In the genomic region with DNA sequence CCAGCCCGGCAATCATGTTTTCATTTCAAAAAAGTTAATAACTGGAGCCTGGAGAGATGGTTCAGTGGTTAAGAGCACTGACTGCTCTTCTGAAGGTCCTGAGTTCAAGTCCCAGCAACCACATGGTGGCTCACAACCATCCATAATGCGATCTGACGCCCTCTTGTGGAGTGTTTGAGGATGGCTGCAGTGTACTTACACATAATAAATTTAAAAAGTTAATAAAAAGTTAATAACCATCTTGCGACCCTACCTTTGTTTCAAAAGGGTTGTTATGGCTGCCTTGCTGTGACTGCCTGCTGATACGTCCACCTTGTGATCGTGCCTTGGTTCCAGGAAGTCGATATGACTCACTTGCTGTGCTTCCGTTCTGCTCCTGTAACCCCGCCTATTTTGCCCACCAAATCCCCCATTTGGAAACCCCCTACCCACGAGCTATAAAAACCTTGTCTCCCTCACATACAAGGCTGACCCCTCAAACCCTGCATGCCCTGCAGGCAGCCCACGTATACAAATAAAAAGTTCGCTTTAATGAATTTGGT, we compare ENCODE assay signal across 27 mouse cellular contexts. TPM values are rescaled to one million over a fixed set of nuclear protein-coding genes. Genes with fewer than 3 reads are reported as not detected.
A peak's percentile ranks its signal among the peaks of the same experiment; 100 is the strongest.
DNase-seq lines count a peak whose midpoint lies in the region; ATAC-seq and TF ChIP-seq lines count a peak whose summit lies in the region.
"Had no signal": no experiment of that assay in that cellular context is flagged by ENCODE, and none has a peak within 500 bp of the region (broad histone marks: within the 10 kb centered on the region; RNA-seq: fewer than 3 reads in every experiment).

No protein-coding gene starts in this region.

- peaks cover 6% of the 10 kb centered on the region for H3K36me3 ChIP-seq in heart, embryonic 10.5 days
- peaks cover 7% of the 10 kb centered on the region for H3K36me3 ChIP-seq in lung, embryonic 14.5 days (ENCODE audit: insufficient read depth)
- H3K36me3 ChIP-seq in splenic B cell, adult 2 months (ENCODE audit: control insufficient read depth, insufficient read depth, low read length, poor library complexity, severe bottlenecking): no peaks in the 10 kb centered on the region
- H3K36me3 ChIP-seq: hindbrain, embryonic 13.5 days had no signal

- no peak overlapping the region for H3K4me2 ChIP-seq in lung, embryonic 14.5 days
- H3K4me2 ChIP-seq: heart, embryonic 13.5 days; hindbrain, embryonic 13.5 days; limb, embryonic 13.5 days; liver, embryonic 15.5 days had no signal

- TF ChIP-seq CTCF in lung, embryonic 14.5 days (IDR thresholded peaks at IDR 0.05; ENCODE audit: low read depth): 0 out of 2 replicates have a peak, but pooled peaks have one; percentile 25

- WGBS in heart, embryonic 10.5 days: 81% methylated on average over 12 of the region's 12 CpGs
- 80% methylated on average over 12 of the region's 12 CpGs for WGBS in lung, embryonic 14.5 days

- ATAC-seq in lung, embryonic 14.5 days (ENCODE audit: insufficient read depth): no peak
- ATAC-seq: forebrain, embryonic 14.5 days; inflammation-experienced regulatory T-cells, adult 6 months; lung, postnatal 0 days; Patski had no signal

- H3K4me3 ChIP-seq in heart, embryonic 10.5 days: no peak overlapping the region
- H3K4me3 ChIP-seq in lung, embryonic 14.5 days (ENCODE audit: low read depth, low read length): no peak overlapping the region
- H3K4me3 ChIP-seq: heart, embryonic 13.5 days; hindbrain, embryonic 13.5 days; limb, embryonic 13.5 days; liver, embryonic 15.5 days; midbrain, embryonic 10.5 days had no signal

- H3K4me1 ChIP-seq in heart, embryonic 10.5 days: peaks cover 7% of the 10 kb centered on the region
- H3K4me1 ChIP-seq in lung, embryonic 14.5 days (ENCODE audit: insufficient read depth): peaks cover 5% of the 10 kb centered on the region; the same call in 1 of the 2 replicates

- H3K9me3 ChIP-seq in heart, embryonic 10.5 days: no peaks in the 10 kb centered on the region
- no peaks in the 10 kb centered on the region for H3K9me3 ChIP-seq in lung, embryonic 14.5 days (ENCODE audit: low read depth, low read length)
- H3K9me3 ChIP-seq: heart, embryonic 13.5 days; hindbrain, embryonic 13.5 days; limb, embryonic 13.5 days; liver, embryonic 15.5 days; midbrain, embryonic 10.5 days had no signal

- no peaks in the 10 kb centered on the region for H3K27me3 ChIP-seq in heart, embryonic 10.5 days (ENCODE audit: insufficient read depth, poor library complexity, severe bottlenecking)
- H3K27me3 ChIP-seq in lung, embryonic 14.5 days (ENCODE audit: insufficient read depth, low read length): no peaks in the 10 kb centered on the region
- no peaks in the 10 kb centered on the region for H3K27me3 ChIP-seq in splenic B cell, adult 2 months (ENCODE audit: control insufficient read depth, insufficient read depth, low read length, poor library complexity, severe bottlenecking)
- H3K27me3 ChIP-seq: heart, embryonic 13.5 days; hindbrain, embryonic 13.5 days; limb, embryonic 13.5 days; liver, embryonic 15.5 days; Patski had no signal

- peak; percentile 52 for DNase-seq in heart, embryonic 10.5 days (ENCODE audit: low spot score)
- no peak for DNase-seq in heart, postnatal 4 days
- DNase-seq in lung, embryonic 14.5 days: no peak
- DNase-seq in lung, postnatal 36 days: no peak
- peak; percentile 41 for DNase-seq in CD4-positive helper T cell, adult 2 months (ENCODE audit: low read depth, low spot score)
- DNase-seq in splenic B cell, adult 2 months (ENCODE audit: low read depth, low spot score): peak; percentile 36
- no peak for DNase-seq in frontal cortex, postnatal 10 days (ENCODE audit: low spot score in 2 of 2)
- DNase-seq: adrenal gland, postnatal 36 days; cerebellum, adult 9-10 months; gastrocnemius, postnatal 14 days; heart, adult 11 months; heart, postnatal 14 days; kidney, adult 18-20 months; layer of hippocampus, postnatal 36 days; right cerebral cortex, postnatal 14 days had no signal

- H3K27ac ChIP-seq in heart, embryonic 10.5 days: no peak overlapping the region
- H3K27ac ChIP-seq in lung, embryonic 14.5 days (ENCODE audit: low read depth): no peak overlapping the region
- H3K27ac ChIP-seq: heart, embryonic 13.5 days; hindbrain, embryonic 13.5 days; limb, embryonic 13.5 days; liver, embryonic 15.5 days; midbrain, embryonic 10.5 days had no signal

- no peak overlapping the region for H3K9ac ChIP-seq in lung, embryonic 14.5 days
- H3K9ac ChIP-seq: heart, embryonic 13.5 days; hindbrain, embryonic 13.5 days; limb, embryonic 13.5 days; liver, embryonic 15.5 days had no signal

RNA-seq across cellular contexts. Expression of a gene that starts 3.0 kb away (rescaled TPM):
- polyA plus RNA-seq in heart, embryonic 10.5 days (2016; fragmentation: Nextera tagmentation; extraction: Ambion mirVana): 207 and 238 TPM in 2 replicates
- total RNA-seq in heart, postnatal 4 days (2021): 100 to 1,000 TPM; 174 to 191 TPM
- polyA plus RNA-seq in lung, embryonic 14.5 days (2014; fragmentation: Nextera tagmentation; extraction: Ambion mirVana): 349 and 364 TPM in 2 replicates

RNA-seq across cellular contexts. Expression of a gene that starts 14.1 kb away (rescaled TPM):
- polyA plus RNA-seq in heart, embryonic 10.5 days (2016; fragmentation: Nextera tagmentation; extraction: Ambion mirVana): 382 and 559 TPM in 2 replicates
- 100 to 1,000 TPM; 204 to 217 TPM for total RNA-seq in heart, postnatal 4 days (2021)
- 404 and 412 TPM in 2 replicates for polyA plus RNA-seq in lung, embryonic 14.5 days (2014; fragmentation: Nextera tagmentation; extraction: Ambion mirVana)

RNA-seq across cellular contexts. Expression of a gene that starts 44.2 kb away (rescaled TPM):
- 1.0 and 1.1 TPM in 2 replicates for polyA plus RNA-seq in heart, embryonic 10.5 days (2016; fragmentation: Nextera tagmentation; extraction: Ambion mirVana)
- total RNA-seq in heart, postnatal 4 days (2021): 1 to 10 TPM; 2.0 to 2.5 TPM
- polyA plus RNA-seq in lung, embryonic 14.5 days (2014; fragmentation: Nextera tagmentation; extraction: Ambion mirVana): 0.31 TPM in 1 of 2 replicates, not detected in the other
- total RNA-seq: adrenal gland, adult 18-20 months; adrenal gland, postnatal 36 days; gastrocnemius, postnatal 14 days; neutrophil, adult 5-6 weeks had no signal
- polyA plus RNA-seq: C2C12; inflammation-experienced regulatory T-cells, adult 6 months; liver, embryonic 15.5 days; midbrain, embryonic 10.5 days had no signal

Comparison
In these comparisons a context has a peak if more than half of its experiments do, and no peak if none do; other contexts are left out.
1. DNase-seq: peak in heart, embryonic 10.5 days (single experiment), CD4-positive helper T cell, adult 2 months (single experiment) and splenic B cell, adult 2 months (single experiment); none in heart, postnatal 4 days (single experiment), lung, embryonic 14.5 days (single experiment), lung, postnatal 36 days (single experiment) and frontal cortex, postnatal 10 days (0 of 2).